Mouse (Mus musculus) C2C12 (cell line): ENCODE results near the gene Asb15. TPM values are rescaled to one million over a fixed set of nuclear protein-coding genes. Genes with fewer than 3 reads are reported as not detected.

Experiments used
- H3K27me3 ChIP-seq: one replicate; pipeline ENCODE4 v1.6.1; 2011; ENCODE audit not compliant: control insufficient read depth, insufficient read depth, insufficient read length
- H3K36me3 ChIP-seq: one replicate; pipeline ENCODE4 v1.6.1; 2011; ENCODE audit not compliant: control insufficient read depth, insufficient read depth
- H3K4me3 ChIP-seq: one replicate; pipeline ENCODE4 v1.5.1; 2011; ENCODE audit warnings: mild to moderate bottlenecking, control low read depth; ENCODE audit not compliant: poor library complexity, insufficient read depth, severe bottlenecking
- H3K79me2 ChIP-seq: one replicate; pipeline ENCODE4 v1.6.1; 2011; ENCODE audit not compliant: control insufficient read depth, insufficient read depth
- H3K79me3 ChIP-seq: one replicate; pipeline ENCODE4 v1.6.1; 2011; ENCODE audit warnings: low read depth, control low read depth
- H3ac ChIP-seq: one replicate; pipeline ENCODE3; 2011; ENCODE audit warnings: low read depth; ENCODE audit not compliant: control insufficient read depth, insufficient read length
- CEBPB ChIP-seq: IDR thresholded peaks from one replicate; pipeline ENCODE4 v1.6.1; 2011; ENCODE audit warnings: low read depth, mild to moderate bottlenecking, control low read depth, moderate library complexity
- CTCF ChIP-seq: IDR thresholded peaks from one replicate; pipeline ENCODE4 v1.5.1; 2011; ENCODE audit not compliant: control insufficient read depth, insufficient read depth, insufficient read length
- FOSL1 ChIP-seq: IDR thresholded peaks from one replicate; pipeline ENCODE4 v1.8.0; 2011; ENCODE audit warnings: mild to moderate bottlenecking, low read length; ENCODE audit not compliant: poor library complexity, insufficient read depth, severe bottlenecking
- MAX ChIP-seq: IDR thresholded peaks from one replicate; pipeline ENCODE4 v1.6.1; 2011; ENCODE audit warnings: mild to moderate bottlenecking, control low read depth
- MYOD1 ChIP-seq: IDR thresholded peaks from one replicate; pipeline ENCODE4 v1.6.1; 2011; ENCODE audit warnings: low read depth; ENCODE audit not compliant: control insufficient read depth, insufficient read length
- MYOG ChIP-seq: IDR thresholded peaks from one replicate; pipeline ENCODE4 v1.6.1; 2011; ENCODE audit not compliant: control insufficient read depth, insufficient read length; ENCODE audit errors: extremely low read depth
- USF1 ChIP-seq: IDR thresholded peaks from one replicate; pipeline ENCODE4 v1.6.1; 2011; ENCODE audit warnings: low read depth, mild to moderate bottlenecking, control low read depth, moderate library complexity
- polyA plus RNA-seq: library from polyadenylated mRNA; unstranded; fragments of >200 nt; fragmentation: generic; extraction: Trizol; gene quantifications from one replicate; pipeline ENCODE4 v1.2.1, GENCODE M21; 2012; ENCODE audit warnings: missing spikeins

Gene Asb15
- polyA plus RNA-seq, 1 experiment = not detected

- H3K79me3 ChIP-seq = no peaks in the 10 kb centered on the region
- no peaks in the 10 kb centered on the region for H3K27me3 ChIP-seq
- H3K79me2 ChIP-seq = no peaks in the 10 kb centered on the region
- H3ac ChIP-seq = no peak overlapping the region
- peaks cover 46% of the 10 kb centered on the region for H3K36me3 ChIP-seq
- no peak for TF ChIP-seq MYOD1
- no peak for TF ChIP-seq CEBPB
- TF ChIP-seq USF1 = no peak
- no peak for TF ChIP-seq FOSL1
- no peak for TF ChIP-seq CTCF
- TF ChIP-seq MAX = no peak
- TF ChIP-seq MYOG = no peak
- H3K4me3 ChIP-seq = no peak overlapping the region
These were observed 85.4 kb downstream of the Asb15 start for GRCm38 (mm10) chr6:24613346-24613745.

GRCm38 (mm10) chr6:24613918-24614317 lies 86.0 kb downstream of the Asb15 start:
- no peak overlapping the region for H3ac ChIP-seq
- TF ChIP-seq CTCF (no peak), MYOD1 (no peak), USF1 (no peak), FOSL1 (no peak), CEBPB (no peak), MAX (no peak)

GRCm38 (mm10) chr6:24616746-24617145 lies 88.8 kb downstream of the Asb15 start:
- H3K79me2 ChIP-seq = no peaks in the 10 kb centered on the region
- H3K79me3 ChIP-seq = no peaks in the 10 kb centered on the region
- no peak overlapping the region for H3ac ChIP-seq
- no peak overlapping the region for H3K4me3 ChIP-seq
- no peaks in the 10 kb centered on the region for H3K27me3 ChIP-seq
- peaks cover 57% of the 10 kb centered on the region for H3K36me3 ChIP-seq
- TF ChIP-seq MYOD1 (no peak), MYOG (no peak), CEBPB (no peak), CTCF (no peak), FOSL1 (no peak), USF1 (no peak), MAX (no peak)

More at GRCm38 (mm10) chr6:24613918-24614317, 86.0 kb downstream of the Asb15 start:
- H3K4me3 ChIP-seq = no peak overlapping the region
- H3K36me3 ChIP-seq = peaks cover 50% of the 10 kb centered on the region
- H3K79me2 ChIP-seq = no peaks in the 10 kb centered on the region
- no peaks in the 10 kb centered on the region for H3K79me3 ChIP-seq
- H3K27me3 ChIP-seq = no peaks in the 10 kb centered on the region

- no peaks in the 10 kb centered on the region for H3K79me3 ChIP-seq
- peaks cover 61% of the 10 kb centered on the region for H3K36me3 ChIP-seq
- H3K27me3 ChIP-seq = no peaks in the 10 kb centered on the region
- TF ChIP-seq CEBPB (no peak), MYOD1 (no peak), MAX (no peak), FOSL1 (no peak), CTCF (no peak), USF1 (no peak), MYOG (no peak)
- no peak overlapping the region for H3ac ChIP-seq
- H3K79me2 ChIP-seq = no peaks in the 10 kb centered on the region
- H3K4me3 ChIP-seq = no peak overlapping the region
These were observed 91.5 kb downstream of the Asb15 start for GRCm38 (mm10) chr6:24619285-24620045.

- Histone ChIP-seq H3K36me3 (peaks cover 57% of the 10 kb centered on the region), H3K4me3 (no peak overlapping the region)
These were observed 93.0 kb downstream of the Asb15 start for GRCm38 (mm10) chr6:24620936-24621335.

GRCm38 (mm10) chr6:24622098-24622497 lies 94.2 kb downstream of the Asb15 start:
- H3K36me3 ChIP-seq = peaks cover 55% of the 10 kb centered on the region
- H3ac ChIP-seq = no peak overlapping the region
- no peak for TF ChIP-seq MAX
- TF ChIP-seq USF1 = no peak
- no peak for TF ChIP-seq FOSL1
- no peak for TF ChIP-seq MYOD1
- TF ChIP-seq CTCF = no peak
- TF ChIP-seq CEBPB = no peak
- TF ChIP-seq MYOG = no peak

More at GRCm38 (mm10) chr6:24620936-24621335, 93.0 kb downstream of the Asb15 start:
- no peaks in the 10 kb centered on the region for H3K79me2 ChIP-seq
- TF ChIP-seq MAX = no peak
- no peak for TF ChIP-seq CEBPB
- no peak for TF ChIP-seq MYOD1
- no peak overlapping the region for H3ac ChIP-seq
- no peaks in the 10 kb centered on the region for H3K27me3 ChIP-seq
- H3K79me3 ChIP-seq = no peaks in the 10 kb centered on the region

More at GRCm38 (mm10) chr6:24622098-24622497, 94.2 kb downstream of the Asb15 start:
- H3K27me3 ChIP-seq = no peaks in the 10 kb centered on the region
- no peaks in the 10 kb centered on the region for H3K79me2 ChIP-seq
- H3K79me3 ChIP-seq = no peaks in the 10 kb centered on the region
- no peak overlapping the region for H3K4me3 ChIP-seq

Other genes starting within 250 kb of the Asb15 start
- not detected for gene Iqub, start 13.1 kb upstream of the Asb15 start, polyA plus RNA-seq
- gene Ndufa5, start 131 bp upstream of the Asb15 start, polyA plus RNA-seq = 215 TPM
- gene Lmod2, start 69.6 kb downstream of the Asb15 start, polyA plus RNA-seq = 0.07 TPM
- gene Wasl, start 136.9 kb downstream of the Asb15 start, polyA plus RNA-seq = 9.5 TPM
- 0.01 TPM for gene Hyal6, start 205.1 kb downstream of the Asb15 start, polyA plus RNA-seq
- gene Hyal4, start 220.2 kb downstream of the Asb15 start, polyA plus RNA-seq = not detected